Mouse (Mus musculus): ENCODE results near the gene Brms1l.

- no peak for TF ChIP-seq TCF12 (IDR thresholded peaks at IDR 0.05; ENCODE audit: insufficient read depth, poor library complexity, severe bottlenecking)
- TF ChIP-seq POLR2A (IDR thresholded peaks at IDR 0.05; ENCODE audit: insufficient read length, low read depth) = no peak
- TF ChIP-seq MAX (IDR thresholded peaks at IDR 0.05; ENCODE audit: low read depth) = no peak
- TF ChIP-seq POLR2AphosphoS2 (IDR thresholded peaks at IDR 0.05; ENCODE audit: insufficient read length, low read depth) = no peak
- no peak for TF ChIP-seq MYOG (IDR thresholded peaks at IDR 0.05; ENCODE audit: control insufficient read depth in 1 of 3, insufficient read depth in 1 of 3, insufficient read length in 2 of 3, low read depth in 2 of 3)
- no peak for TF ChIP-seq MYOD1 (IDR thresholded peaks at IDR 0.05; ENCODE audit: control insufficient read depth in 1 of 3, insufficient read length in 2 of 3, low read depth in 2 of 3)
- no peak for TF ChIP-seq USF1 (IDR thresholded peaks at IDR 0.05; ENCODE audit: low read depth)
- no peak for TF ChIP-seq TCF3 (IDR thresholded peaks at IDR 0.05; ENCODE audit: insufficient read length, low read depth)
- TF ChIP-seq E2F4 (IDR thresholded peaks at IDR 0.05; ENCODE audit: insufficient read depth) = no peak
- TF ChIP-seq REST (IDR thresholded peaks at IDR 0.05; ENCODE audit: insufficient read depth, insufficient read length) = no peak
- TF ChIP-seq CEBPB (IDR thresholded peaks at IDR 0.05; ENCODE audit: insufficient read depth, poor library complexity, severe bottlenecking) = no peak
These were observed 24.5 kb downstream of the Brms1l start for GRCm38 (mm10) chr12:55860631-55861030.
